ENCODE assay signal across 23 mouse cellular contexts in genomic region chr14:122872612-122873011, GRCm38 (mm10). TPM values are rescaled to one million over a fixed set of nuclear protein-coding genes. Genes with fewer than 3 reads are reported as not detected.
DNase-seq lines count a peak whose midpoint lies in the region; ATAC-seq and TF ChIP-seq lines count a peak whose summit lies in the region.
"Had no signal": no experiment of that assay in that cellular context is flagged by ENCODE, and none has a peak within 500 bp of the region (broad histone marks: within the 10 kb centered on the region; RNA-seq: fewer than 3 reads in every experiment).

No protein-coding gene starts in this region.

- dilution Hi-C loops in CH12.LX (cut with MboI; ENCODE audit: extremely low pct_ligation_motif_present, extremely low pct_unique_long_range_greater_than_20kb, low sequenced_read_pairs) = no loop called here

- H3K4me1 ChIP-seq in forebrain, embryonic 11.5 days (replicated peaks; ENCODE audit: control insufficient read depth, insufficient read depth, low read length) = peaks cover 3% of the 10 kb centered on the region
- peaks cover 26% of the 10 kb centered on the region; the same call in 1 of the 2 replicates for H3K4me1 ChIP-seq in forebrain, embryonic 14.5 days (ENCODE audit: control insufficient read depth, insufficient read depth, low read length)
- H3K4me1 ChIP-seq in CH12.LX (ENCODE audit: control insufficient read depth in 1 of 2, insufficient read depth in 2 of 2) (peaks cover 0 to 14% of the 10 kb centered on the region in 2 experiments; a peak in 2 of 4 replicates), MEL (ENCODE audit: control insufficient read depth in 1 of 2, insufficient read depth in 2 of 2, low read length in 2 of 2) (peaks cover 0 to 4% of the 10 kb centered on the region in 2 experiments; a peak in 1 of 4 replicates)

- in situ Hi-C loops in CH12.LX (cut with MboI; ENCODE audit: low pct_ligation_motif_present, low pct_unique_long_range_greater_than_20kb, low sequenced_read_pairs) = no loop called here

- ATAC-seq in forebrain, embryonic 11.5 days (replicated peaks; ENCODE audit: low FRiP score) = 0 out of 2 replicates have a peak, but pooled peaks have one; percentile 6
- ATAC-seq in forebrain, embryonic 14.5 days = no peak
- ATAC-seq: activated CD4-positive, CD25-positive, alpha-beta regulatory T cell, adult 4 months; CD4-positive, CD25-positive, alpha-beta regulatory T cell, adult 4 months had no signal

- H3K4me2 ChIP-seq in forebrain, embryonic 11.5 days (ENCODE audit: low read depth, low read length, severe bottlenecking) = no peak overlapping the region
- no peak overlapping the region for H3K4me2 ChIP-seq in forebrain, embryonic 14.5 days (ENCODE audit: low read length)
- no peak overlapping the region for H3K4me2 ChIP-seq in CH12.LX (ENCODE audit: insufficient read depth, low read depth, poor library complexity, severe bottlenecking)
- H3K4me2 ChIP-seq: embryonic facial prominence, embryonic 12.5 days; forebrain, embryonic 12.5 days; forebrain, embryonic 15.5 days had no signal

- no peak overlapping the region for H3K4me3 ChIP-seq in forebrain, embryonic 11.5 days (ENCODE audit: low read depth, low read length)
- no peak overlapping the region for H3K4me3 ChIP-seq in forebrain, embryonic 14.5 days (ENCODE audit: low read depth, low read length)
- no peak overlapping the region for H3K4me3 ChIP-seq in layer of hippocampus, adult 2 months
- H3K4me3 ChIP-seq in CH12.LX (replicated peaks in 1 of 3; ENCODE audit: low read depth in 2 of 3, low read length in 2 of 3, poor library complexity in 1 of 3) (no peak overlapping the region), MEL (ENCODE audit: control insufficient read depth in 1 of 2, insufficient read depth in 1 of 2, low read depth in 2 of 2, low read length in 2 of 2) (no peak overlapping the region)
- H3K4me3 ChIP-seq: embryonic facial prominence, embryonic 10.5 days; embryonic facial prominence, embryonic 12.5 days; forebrain, embryonic 12.5 days; forebrain, embryonic 15.5 days had no signal

- DNase-seq in forebrain, embryonic 11.5 days (ENCODE audit: low spot score) = no peak
- no peak for DNase-seq in forebrain, embryonic 14.5 days (ENCODE audit: low spot score)
- DNase-seq in layer of hippocampus, adult 2 months (ENCODE audit: low spot score in 2 of 2) = no peak
- no peak for DNase-seq in layer of hippocampus, adult 18-20 months (ENCODE audit: low spot score in 2 of 2)
- no peak for DNase-seq in CH12.LX (ENCODE audit: extremely low read depth)
- DNase-seq in MEL (ENCODE audit: low read depth, low spot score) = no peak
- DNase-seq in T-cell, adult 2 months (ENCODE audit: low spot score) = no peak
- DNase-seq: adrenal gland, adult 2 months; adrenal gland, postnatal 10 days; adrenal gland, postnatal 25 days; B cell, adult 2 months; cerebellum, adult 11 months; cerebellum, adult 8-10 months; cerebellum, adult 9-11 months; cerebellum, postnatal 25 days; forebrain, postnatal 0 days had no signal

- H3K27ac ChIP-seq in forebrain, embryonic 11.5 days (ENCODE audit: low read depth, low read length) = no peak overlapping the region
- no peak overlapping the region for H3K27ac ChIP-seq in forebrain, embryonic 14.5 days (ENCODE audit: low read depth, low read length)
- peak overlapping the region; percentile 6; the same call in 1 of the 2 replicates for H3K27ac ChIP-seq in layer of hippocampus, adult 2 months
- H3K27ac ChIP-seq in CH12.LX (ENCODE audit: insufficient read depth, low read depth) (no peak overlapping the region), MEL (ENCODE audit: control insufficient read depth, low read depth, low read length) (no peak overlapping the region)
- H3K27ac ChIP-seq: embryonic facial prominence, embryonic 10.5 days; embryonic facial prominence, embryonic 12.5 days; forebrain, embryonic 12.5 days; forebrain, embryonic 15.5 days had no signal

- TF ChIP-seq CTCF in layer of hippocampus, adult 2 months (conservative IDR thresholded peaks at IDR 0.05) = no peak
- TF ChIP-seq CTCF in CH12.LX (conservative IDR thresholded peaks at IDR 0.05 in 1 of 2, IDR thresholded peaks at IDR 0.05 in 1 of 2; ENCODE audit: low read depth in 2 of 2, low read length in 2 of 2) (no peak), MEL (IDR thresholded peaks at IDR 0.05 in 2 of 3, conservative IDR thresholded peaks at IDR 0.05 in 1 of 3; ENCODE audit: control insufficient read depth in 1 of 3, insufficient read depth in 1 of 3, low read depth in 2 of 3, low read length in 3 of 3, poor library complexity in 1 of 3, severe bottlenecking in 1 of 3) (no peak)

- TF ChIP-seq POLR2A in CH12.LX (IDR thresholded peaks at IDR 0.05; ENCODE audit: low read depth, low read length) (no peak), MEL (IDR thresholded peaks at IDR 0.05; ENCODE audit: control insufficient read depth in 1 of 2, insufficient read depth in 1 of 2, low read depth in 1 of 2, low read length in 2 of 2, poor library complexity in 1 of 2) (no peak)

- no peaks in the 10 kb centered on the region for H3K36me3 ChIP-seq in forebrain, embryonic 11.5 days (ENCODE audit: control insufficient read depth, insufficient read depth, low read length)
- no peaks in the 10 kb centered on the region for H3K36me3 ChIP-seq in forebrain, embryonic 14.5 days (ENCODE audit: control insufficient read depth, insufficient read depth, low read length)
- H3K36me3 ChIP-seq in CH12.LX (replicated peaks in 1 of 2; ENCODE audit: control insufficient read depth in 1 of 2, insufficient read depth in 1 of 2, low read length in 1 of 2) = peaks cover 0 to 3% of the 10 kb centered on the region in 2 experiments
- H3K36me3 ChIP-seq in MEL (ENCODE audit: control insufficient read depth in 1 of 2, insufficient read depth in 2 of 2, low read length in 2 of 2) = no peaks in the 10 kb centered on the region; a peak in 1 of 4 replicates
- H3K36me3 ChIP-seq: embryonic facial prominence, embryonic 10.5 days; embryonic facial prominence, embryonic 12.5 days; forebrain, embryonic 12.5 days; forebrain, embryonic 15.5 days had no signal

- TF ChIP-seq RAD21 in CH12.LX (IDR thresholded peaks at IDR 0.05; ENCODE audit: low read depth, low read length) = no peak
- no peak for TF ChIP-seq RAD21 in MEL (IDR thresholded peaks at IDR 0.05; ENCODE audit: low read depth, low read length)

- no peak for TF ChIP-seq EP300 in CH12.LX (IDR thresholded peaks at IDR 0.05; ENCODE audit: low read length)
- TF ChIP-seq EP300 in MEL (IDR thresholded peaks at IDR 0.05; ENCODE audit: low read depth in 1 of 2, low read length in 2 of 2) = no peak

- H3K79me2 ChIP-seq in CH12.LX (replicated peaks; ENCODE audit: control insufficient read depth, extremely low read depth, insufficient read depth, poor library complexity, severe bottlenecking) = no peaks in the 10 kb centered on the region
- H3K79me2 ChIP-seq in MEL (ENCODE audit: control insufficient read depth, insufficient read depth, low read length, poor library complexity) = no peaks in the 10 kb centered on the region

- peaks cover 4% of the 10 kb centered on the region; the same call in 1 of the 2 replicates for H3K27me3 ChIP-seq in forebrain, embryonic 11.5 days (ENCODE audit: control insufficient read depth, insufficient read depth, low read length)
- H3K27me3 ChIP-seq in forebrain, embryonic 14.5 days (replicated peaks; ENCODE audit: control insufficient read depth, insufficient read depth, low read length) = peaks cover 5% of the 10 kb centered on the region; the same call in 1 of the 2 replicates
- no peaks in the 10 kb centered on the region for H3K27me3 ChIP-seq in CH12.LX (replicated peaks)
- H3K27me3 ChIP-seq in MEL (ENCODE audit: control insufficient read depth in 1 of 2, insufficient read depth in 2 of 2, low read length in 2 of 2) = no peaks in the 10 kb centered on the region
- H3K27me3 ChIP-seq: embryonic facial prominence, embryonic 12.5 days had no signal

- 79% methylated on average over 6 of the region's 6 CpGs for WGBS in forebrain, embryonic 11.5 days
- WGBS in forebrain, embryonic 14.5 days = 62% methylated on average over 6 of the region's 6 CpGs

- no peaks in the 10 kb centered on the region for H3K9me3 ChIP-seq in forebrain, embryonic 11.5 days (ENCODE audit: control insufficient read depth, low read length)
- no peaks in the 10 kb centered on the region for H3K9me3 ChIP-seq in forebrain, embryonic 14.5 days (replicated peaks; ENCODE audit: control insufficient read depth, low read length)
- no peaks in the 10 kb centered on the region for H3K9me3 ChIP-seq in CH12.LX (replicated peaks; ENCODE audit: low read length)
- H3K9me3 ChIP-seq in MEL (replicated peaks; ENCODE audit: insufficient read depth, low read length) = no peaks in the 10 kb centered on the region
- H3K9me3 ChIP-seq: embryonic facial prominence, embryonic 10.5 days; embryonic facial prominence, embryonic 12.5 days; forebrain, embryonic 12.5 days; forebrain, embryonic 15.5 days; G1E had no signal

- H3K9ac ChIP-seq in forebrain, embryonic 11.5 days (ENCODE audit: low read length) = no peak overlapping the region
- no peak overlapping the region for H3K9ac ChIP-seq in forebrain, embryonic 14.5 days (ENCODE audit: low read length)
- no peak overlapping the region for H3K9ac ChIP-seq in CH12.LX (ENCODE audit: insufficient read depth, low read depth)
- no peak overlapping the region for H3K9ac ChIP-seq in MEL (ENCODE audit: control insufficient read depth, low read depth, low read length, poor library complexity, severe bottlenecking)
- H3K9ac ChIP-seq: embryonic facial prominence, embryonic 12.5 days; forebrain, embryonic 12.5 days; forebrain, embryonic 15.5 days; forebrain, postnatal 0 days had no signal

TF ChIP-seq in CH12.LX, 34 proteins besides CTCF, POLR2A, EP300 and RAD21:
- TF ChIP-seq MAFK (IDR thresholded peaks at IDR 0.05; ENCODE audit: insufficient replicate concordance, low read length) = peak; percentile 78; the same call in 1 of the 2 replicates
- TF ChIP-seq USF1 (IDR thresholded peaks at IDR 0.05; ENCODE audit: low read depth, low read length) = no peak

TF ChIP-seq in MEL, 35 proteins besides CTCF, POLR2A, EP300 and RAD21:
- TF ChIP-seq MAFK (IDR thresholded peaks at IDR 0.05; ENCODE audit: borderline replicate concordance, low read depth, low read length) (peak; percentile 67; the same call in 1 of the 2 replicates), UBTF (IDR thresholded peaks at IDR 0.05; ENCODE audit: borderline replicate concordance, insufficient read depth, low read depth, low read length) (no peak)

RNA-seq across cellular contexts. Expression of gene Ggact, which starts 40.9 kb away (rescaled TPM):
- 5.9 and 6.5 TPM in 2 replicates for polyA plus RNA-seq in forebrain, embryonic 11.5 days (2014; fragmentation: Nextera tagmentation; extraction: Ambion mirVana)
- polyA plus RNA-seq in forebrain, embryonic 14.5 days (2014; fragmentation: Nextera tagmentation; extraction: Ambion mirVana) = 6.9 and 7.7 TPM in 2 replicates
- 10 to 100 TPM; 32.1 to 34.3 TPM for total RNA-seq in layer of hippocampus, adult 2 months (2021)
- 10 to 100 TPM; 39.1 to 40.5 TPM for total RNA-seq in layer of hippocampus, adult 18-20 months (2021)
- total RNA-seq in CH12.LX (2012; rRNA removed) (37.4 and 40.3 TPM in 2 replicates), CH12.LX (2014; rRNA removed) (29.6 and 30.6 TPM in 2 replicates), MEL (2012; rRNA removed) (47.9 and 54.0 TPM in 2 replicates)
- polyA plus RNA-seq in CH12.LX (2012; ENCODE audit: insufficient read length, low read depth) (31.7 and 33.8 TPM in 2 replicates), MEL (2012; ENCODE audit: insufficient read depth in 1 of 2, insufficient read length in 2 of 2, low read depth in 1 of 2, low replicate concordance in 2 of 2, missing spikeins in 1 of 2) (10 to 100 TPM in 1 of 2 experiments, not detected in 1; 64.8 TPM)
